Mouse (Mus musculus): ENCODE data around the gene Zfp513. TPM values are rescaled to one million over a fixed set of nuclear protein-coding genes. Genes with fewer than 3 reads are reported as not detected.

The Zfp513 gene
- total and polyA plus RNA-seq, 3 experiments, result 3.6 to 10.2 (median 7.4) TPM

DNA sequence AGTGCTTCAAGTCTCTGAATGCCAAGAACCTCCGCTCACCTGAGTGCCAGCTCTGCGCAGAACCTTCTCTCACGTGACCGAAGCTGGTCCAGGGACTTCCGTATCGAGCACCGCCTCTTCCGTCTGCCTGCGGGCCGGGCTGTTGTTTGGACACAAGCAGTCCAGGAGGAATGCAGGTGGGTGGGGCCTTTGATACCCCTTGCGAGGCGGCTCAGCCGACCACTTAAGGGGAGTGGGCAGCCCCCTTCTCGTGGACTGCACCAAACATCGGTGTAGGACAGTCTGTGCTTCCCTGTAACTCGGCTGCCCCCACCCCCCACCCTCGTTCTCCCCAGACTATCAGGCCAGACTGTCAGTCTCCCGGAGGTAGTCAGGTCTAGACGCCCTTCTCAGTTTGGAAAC, 48.0 kb downstream of the Zfp513 start, which contains the start of gene Mpv17 (continued):
- TF ChIP-seq MEF2A (IDR thresholded peaks at IDR 0.05; ENCODE audit: borderline replicate concordance, low read depth, low read length) (no peak), USF2 (conservative IDR thresholded peaks at IDR 0.05; ENCODE audit: low read depth, low read length) (peak; percentile 93), MYC (IDR thresholded peaks at IDR 0.05; ENCODE audit: low read depth, low read length) (no peak), SIN3A (IDR thresholded peaks at IDR 0.05; ENCODE audit: low read length) (peak; percentile 81), MAZ (IDR thresholded peaks at IDR 0.05; ENCODE audit: low read depth, low read length) (no peak), RCOR1 (conservative IDR thresholded peaks at IDR 0.05; ENCODE audit: low read depth, low read length) (no peak), JUN (IDR thresholded peaks at IDR 0.05; ENCODE audit: insufficient read depth, low read depth, low read length) (no peak), TBP (conservative IDR thresholded peaks at IDR 0.05; ENCODE audit: low read depth, low read length) (no peak; the same call in 1 of the 2 replicates), GABPA (IDR thresholded peaks at IDR 0.05; ENCODE audit: insufficient replicate concordance, low read depth, low read length) (no peak), CTCF (conservative IDR thresholded peaks at IDR 0.05 in 1 of 2, IDR thresholded peaks at IDR 0.05 in 1 of 2; ENCODE audit: low read depth in 2 of 2, low read length in 2 of 2) (no peak), CHD1 (IDR thresholded peaks at IDR 0.05; ENCODE audit: low read depth, low read length) (no peak), ETS1 (conservative IDR thresholded peaks at IDR 0.05; ENCODE audit: low read depth, low read length) (no peak; the same call in 1 of the 2 replicates), MAFK (IDR thresholded peaks at IDR 0.05; ENCODE audit: insufficient replicate concordance, low read length) (no peak)

DNA sequence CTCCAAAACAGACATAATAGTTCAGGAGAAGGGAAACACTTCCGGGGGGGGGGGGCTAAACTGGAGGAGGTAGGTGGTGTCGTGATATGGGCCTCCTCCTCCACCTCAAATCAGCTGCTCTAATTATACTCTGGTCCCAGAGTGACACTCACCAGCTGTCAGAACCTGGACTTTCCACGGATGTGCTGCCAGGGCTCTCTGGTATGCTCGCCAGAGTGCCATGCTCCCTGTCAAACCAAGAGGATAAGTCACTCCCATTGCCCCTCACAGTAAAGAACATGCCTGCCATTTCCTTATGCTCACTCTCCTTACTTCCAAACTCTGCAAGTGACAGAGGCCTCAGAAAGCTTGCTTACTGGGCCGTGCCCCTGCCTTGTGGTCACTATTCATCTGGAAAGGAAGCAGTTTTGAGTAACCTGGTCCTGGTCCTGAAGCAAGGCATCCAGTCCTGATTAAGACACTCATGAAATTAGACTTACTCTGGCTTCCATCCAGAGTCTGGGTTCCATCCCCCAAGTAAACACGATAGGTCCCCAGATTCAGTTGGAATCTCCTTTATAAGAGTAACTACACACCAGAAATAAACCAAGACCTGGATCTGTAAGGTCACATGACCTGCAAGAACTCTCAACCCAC, 48.5 kb downstream of the Zfp513 start:
- TF ChIP-seq TCF12 (IDR thresholded peaks at IDR 0.05; ENCODE audit: low read depth, low read length), result no peak
- no peak for TF ChIP-seq MEF2A (IDR thresholded peaks at IDR 0.05; ENCODE audit: borderline replicate concordance, low read depth, low read length)
- TF ChIP-seq EP300 (IDR thresholded peaks at IDR 0.05; ENCODE audit: low read length), result no peak
- no peak for TF ChIP-seq MYC (IDR thresholded peaks at IDR 0.05; ENCODE audit: low read depth, low read length)
- no peak for TF ChIP-seq POLR2AphosphoS2 (IDR thresholded peaks at IDR 0.05; ENCODE audit: low read depth, low read length)
- TF ChIP-seq ETS1 (conservative IDR thresholded peaks at IDR 0.05; ENCODE audit: low read depth, low read length), result no peak
- TF ChIP-seq E2F4 (IDR thresholded peaks at IDR 0.05; ENCODE audit: insufficient replicate concordance, low read depth, low read length), result no peak
- no peak for TF ChIP-seq IRF4 (IDR thresholded peaks at IDR 0.05; ENCODE audit: low read depth, low read length)
- TF ChIP-seq MAZ (IDR thresholded peaks at IDR 0.05; ENCODE audit: low read depth, low read length), result no peak
- TF ChIP-seq SMC3 (IDR thresholded peaks at IDR 0.05; ENCODE audit: low read depth, low read length), result no peak
- no peak for TF ChIP-seq BHLHE40 (IDR thresholded peaks at IDR 0.05; ENCODE audit: low read depth, low read length)
- no peak for TF ChIP-seq ZMIZ1 (IDR thresholded peaks at IDR 0.05; ENCODE audit: low read depth, low read length)
- TF ChIP-seq MXI1 (IDR thresholded peaks at IDR 0.05; ENCODE audit: low read depth, low read length), result no peak
- no peak for TF ChIP-seq POLR2A (IDR thresholded peaks at IDR 0.05; ENCODE audit: low read depth, low read length)
- TF ChIP-seq SIN3A (IDR thresholded peaks at IDR 0.05; ENCODE audit: low read length), result no peak
- TF ChIP-seq ELF1 (IDR thresholded peaks at IDR 0.05; ENCODE audit: low read depth, low read length), result no peak
- no peak for TF ChIP-seq ZNF384 (IDR thresholded peaks at IDR 0.05; ENCODE audit: low read depth, low read length)
- in situ Hi-C loops (cut with MboI; ENCODE audit: low pct_ligation_motif_present, low pct_unique_long_range_greater_than_20kb, low sequenced_read_pairs) (no loop called here), dilution Hi-C loops (cut with MboI; ENCODE audit: extremely low pct_ligation_motif_present, extremely low pct_unique_long_range_greater_than_20kb, low sequenced_read_pairs) (no loop called here)
- no peaks in the 10 kb centered on the region for H3K79me2 ChIP-seq (replicated peaks; ENCODE audit: control insufficient read depth, extremely low read depth, insufficient read depth, poor library complexity, severe bottlenecking)
- peak overlapping the region; percentile 72 to 81 (median 73) for H3K4me3 ChIP-seq (replicated peaks in 1 of 3; ENCODE audit: low read depth in 2 of 3, low read length in 2 of 3, poor library complexity in 1 of 3)
- H3K9me3 ChIP-seq (replicated peaks; ENCODE audit: low read length), result no peaks in the 10 kb centered on the region
- no peak overlapping the region for H3K27ac ChIP-seq (ENCODE audit: insufficient read depth, low read depth)
- no peak for DNase-seq (ENCODE audit: extremely low read depth)
- H3K27me3 ChIP-seq (replicated peaks), result no peaks in the 10 kb centered on the region
- peak overlapping the region; percentile 44 for H3K9ac ChIP-seq (ENCODE audit: insufficient read depth, low read depth)
- H3K36me3 ChIP-seq (replicated peaks in 1 of 2; ENCODE audit: control insufficient read depth in 1 of 2, insufficient read depth in 1 of 2, low read length in 1 of 2), result peaks cover 29 to 63% of the 10 kb centered on the region in 2 experiments
- peak overlapping the region; percentile 31 for H3K4me2 ChIP-seq (ENCODE audit: insufficient read depth, low read depth, poor library complexity, severe bottlenecking)
- peaks cover 3 to 24% of the 10 kb centered on the region in 2 experiments; a peak in 2 of 4 replicates for H3K4me1 ChIP-seq (ENCODE audit: control insufficient read depth in 1 of 2, insufficient read depth in 2 of 2)

All from CH12.LX (cell line).